Mouse (Mus musculus) heart, adult 8-10 months (tissue): Measurements from ENCODE around the gene Fam174b. TPM values are rescaled to one million over a fixed set of nuclear protein-coding genes. Genes with fewer than 3 reads are reported as not detected.

Experiments
- DNase-seq: peaks from one replicate; pipeline ENCODE4 v3.0.0; 2022; ENCODE audit warnings: low spot score
- microRNA-seq: library from miRNA; unstranded; fragments of <30 nt; microRNA quantifications from one replicate; pipeline ENCODE4 v1.2.0, GENCODE M21; 2022
- total RNA-seq, 4 experiments: library from RNA; stranded (reverse); gene quantifications; 2 replicates each; pipeline ENCODE4 v1.2.4; 2022

The Fam174b gene
- total RNA-seq, 4 experiments from 2014 or later: 200 to 214 (median 203) TPM

DNA sequence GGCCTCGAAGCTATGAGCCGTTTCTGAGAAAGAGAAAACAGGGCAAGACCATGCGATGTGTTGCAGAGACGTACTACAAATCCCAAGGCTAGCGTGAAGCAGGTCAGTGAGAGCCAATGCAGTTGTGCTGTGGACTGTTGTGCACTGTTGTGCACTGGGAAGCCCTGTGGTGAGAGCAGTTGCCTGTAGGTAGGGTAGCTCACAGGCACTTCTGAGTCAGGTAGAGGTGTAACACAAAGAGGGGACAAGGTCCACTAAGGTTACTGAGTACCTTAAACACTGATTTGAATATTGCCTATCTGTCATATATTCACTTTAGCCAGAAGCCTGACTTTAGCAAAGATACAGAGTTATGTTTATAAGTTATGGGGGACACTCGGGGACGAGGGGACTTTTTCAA is 74.4 kb downstream of the Fam174b start:
- DNase-seq: no peak

DNA sequence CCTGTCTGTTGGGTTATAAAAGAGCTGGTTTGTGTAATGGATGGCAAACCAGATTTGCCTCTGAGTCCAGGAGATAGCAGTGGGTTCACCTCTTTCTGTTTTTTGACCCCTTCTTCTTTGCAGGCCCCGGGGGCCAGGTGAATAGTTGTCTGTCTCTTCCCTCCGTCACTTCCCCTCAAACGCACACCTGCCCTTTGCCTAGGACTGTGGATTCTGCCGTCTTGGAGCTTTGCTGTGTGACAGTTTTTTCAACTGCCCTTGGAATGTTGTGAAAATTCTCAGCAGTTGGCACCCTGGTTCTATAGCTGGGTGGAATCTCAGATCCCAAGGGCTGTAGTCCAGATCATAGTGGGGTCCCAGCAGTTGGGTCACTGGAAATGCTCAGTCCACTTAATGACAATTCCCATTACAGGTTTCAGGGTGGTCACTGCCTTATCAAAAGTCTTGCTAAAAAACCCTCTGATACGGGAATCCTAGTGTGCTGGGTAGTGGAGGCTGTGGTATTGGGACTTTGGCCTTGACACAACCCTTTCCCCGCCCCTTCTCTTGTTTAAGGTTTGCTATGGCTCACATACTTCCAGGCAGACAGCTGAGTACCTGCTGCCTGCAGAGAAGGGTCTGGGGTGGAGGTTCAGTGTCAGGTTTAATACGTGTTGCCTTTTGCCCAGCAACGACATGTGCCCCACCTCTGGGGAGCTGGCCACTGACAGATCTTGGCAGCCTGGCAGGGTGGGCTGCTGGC is 76.3 kb downstream of the Fam174b start:
- DNase-seq: no peak

DNA sequence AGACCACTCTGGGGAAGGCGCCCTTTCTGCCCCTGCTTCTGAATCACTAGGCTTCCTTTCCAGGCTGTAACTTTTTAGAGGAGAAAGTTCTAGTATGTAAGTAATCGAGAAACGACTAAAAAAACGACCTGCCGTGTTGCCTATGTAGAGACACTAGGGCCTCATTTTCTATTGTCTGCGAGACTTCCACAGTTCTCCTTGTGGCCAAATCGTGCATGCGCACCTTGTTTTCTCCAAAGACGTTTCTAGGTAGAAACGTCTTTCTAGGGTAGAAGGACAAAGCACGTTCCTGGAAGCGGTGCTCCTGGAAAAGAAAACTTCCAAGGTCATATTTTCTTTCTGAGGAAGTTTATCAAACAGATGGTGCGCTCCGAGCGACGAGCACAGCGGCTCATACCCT is 79.3 kb downstream of the Fam174b start:
- no peak for DNase-seq

Small RNA genes within 50 kb of the gene (microRNA-seq; reads per million reads assigned to microRNA genes)
- not detected for gene Mir7234

Other genes starting within 250 kb of the Fam174b start
- 10 to 100 TPM; 37.2 to 45.8 (median 39.8) TPM for gene Chd2, start 198.5 kb upstream of the Fam174b start, total RNA-seq